Mouse (Mus musculus) stomach, postnatal 0 days (tissue): Measurements from ENCODE around the gene Sash1.

Experiments
- CTCF ChIP-seq: IDR thresholded peaks from 2 replicates; pipeline ENCODE4 v1.5.1; 2016; ENCODE audit warnings: antibody characterized with exemption, low read depth, mild to moderate bottlenecking, moderate library complexity
- EP300 ChIP-seq: optimal IDR thresholded peaks from 2 replicates; pipeline ENCODE3; 2016; ENCODE audit warnings: antibody characterized with exemption

- no peak for TF ChIP-seq EP300
- no peak for TF ChIP-seq CTCF
These were observed 96.8 kb downstream of the Sash1 start for GRCm38 (mm10) chr10:8789096-8789495.
